12 mouse cellular contexts compared by ENCODE assay signal in the genomic region with DNA sequence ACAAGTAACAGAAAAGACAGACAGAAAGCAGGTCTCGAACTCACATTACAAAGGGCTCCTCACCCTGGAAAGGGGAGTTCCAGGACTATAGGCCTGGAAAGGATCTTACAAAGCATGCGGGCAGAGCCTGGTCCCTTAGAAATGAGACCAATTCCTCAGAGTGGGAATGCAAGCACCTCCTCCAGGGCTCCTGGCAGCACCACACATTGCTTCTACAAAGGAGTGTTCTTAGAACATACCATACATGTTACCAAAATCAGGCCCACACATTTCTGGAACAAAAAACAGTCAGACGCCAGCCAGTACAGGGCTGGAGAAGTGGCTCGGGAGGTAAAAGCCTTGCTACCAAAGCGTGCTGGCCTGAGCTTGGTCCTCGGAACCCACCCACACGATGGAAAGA. TPM values are rescaled to one million over a fixed set of nuclear protein-coding genes. Genes with fewer than 3 reads are reported as not detected.
DNase-seq lines count a peak whose midpoint lies in the region; ATAC-seq and TF ChIP-seq lines count a peak whose summit lies in the region.
"Had no signal": no experiment of that assay in that cellular context is flagged by ENCODE, and none has a peak within 500 bp of the region (broad histone marks: within the 10 kb centered on the region; RNA-seq: fewer than 3 reads in every experiment).

No protein-coding gene starts in this region.

- H3K36me3 ChIP-seq in heart, embryonic 12.5 days, result peaks cover 13% of the 10 kb centered on the region
- peaks cover 3% of the 10 kb centered on the region; the same call in 1 of the 2 replicates for H3K36me3 ChIP-seq in heart, adult 2 months (ENCODE audit: control insufficient read depth, insufficient read depth, low read length)
- peaks cover 31% of the 10 kb centered on the region; the same call in 1 of the 2 replicates for H3K36me3 ChIP-seq in kidney, embryonic 14.5 days (ENCODE audit: control insufficient read depth, insufficient read depth, low read length)
- H3K36me3 ChIP-seq in lung, postnatal 0 days (ENCODE audit: insufficient read depth, low read length), result no peaks in the 10 kb centered on the region; the same call in 1 of the 2 replicates
- no peaks in the 10 kb centered on the region for H3K36me3 ChIP-seq in stomach, postnatal 0 days (ENCODE audit: control insufficient read depth, insufficient read depth, low read length)
- H3K36me3 ChIP-seq: liver, embryonic 15.5 days had no signal

- TF ChIP-seq POLR2A in heart, adult 2 months (IDR thresholded peaks at IDR 0.05; ENCODE audit: insufficient read depth, low read depth, low read length), result no peak

- H3K9ac ChIP-seq in heart, embryonic 12.5 days, result no peak overlapping the region
- H3K9ac ChIP-seq in heart, adult 2 months (ENCODE audit: low read depth, low read length), result no peak overlapping the region
- no peak overlapping the region for H3K9ac ChIP-seq in kidney, embryonic 14.5 days (ENCODE audit: low read depth, low read length)
- no peak overlapping the region for H3K9ac ChIP-seq in lung, postnatal 0 days (replicated peaks; ENCODE audit: low read depth)
- no peak overlapping the region for H3K9ac ChIP-seq in stomach, postnatal 0 days (ENCODE audit: low read length)
- H3K9ac ChIP-seq: limb, embryonic 13.5 days; liver, embryonic 15.5 days had no signal

- 78% methylated on average over 7 of the region's 7 CpGs for WGBS in heart, embryonic 12.5 days
- WGBS in heart, adult 2 months, result 84% methylated on average over 7 of the region's 7 CpGs
- WGBS in kidney, embryonic 14.5 days, result 68% methylated on average over 7 of the region's 7 CpGs
- 63% methylated on average over 7 of the region's 7 CpGs for WGBS in lung, postnatal 0 days
- WGBS in stomach, postnatal 0 days, result 58% methylated on average over 7 of the region's 7 CpGs

- peaks cover 76% of the 10 kb centered on the region for H3K4me1 ChIP-seq in heart, embryonic 12.5 days (replicated peaks)
- no peaks in the 10 kb centered on the region; the same call in 1 of the 2 replicates for H3K4me1 ChIP-seq in heart, adult 2 months (ENCODE audit: control insufficient read depth, insufficient read depth, low read length)
- H3K4me1 ChIP-seq in kidney, embryonic 14.5 days (ENCODE audit: control insufficient read depth, insufficient read depth, low read length), result peaks cover 59% of the 10 kb centered on the region
- H3K4me1 ChIP-seq in lung, postnatal 0 days (ENCODE audit: insufficient read depth, low read depth, low read length), result peaks cover 11% of the 10 kb centered on the region; the same call in 1 of the 2 replicates
- H3K4me1 ChIP-seq in stomach, postnatal 0 days (replicated peaks; ENCODE audit: control insufficient read depth, insufficient read depth), result peaks cover 9% of the 10 kb centered on the region; the same call in 1 of the 2 replicates
- H3K4me1 ChIP-seq: liver, embryonic 15.5 days had no signal

- DNase-seq in heart, adult 2 months, result no peak
- DNase-seq in kidney, postnatal 4 days, result no peak
- DNase-seq in lung, postnatal 0 days (ENCODE audit: low spot score), result peak; percentile 15
- no peak for DNase-seq in lung, postnatal 36 days
- DNase-seq in stomach, postnatal 0 days (ENCODE audit: low spot score), result no peak
- DNase-seq: cerebellum, adult 11 months; cerebellum, postnatal 36 days; thymus, adult 2 months had no signal

- no peak for TF ChIP-seq CTCF in heart, adult 2 months (IDR thresholded peaks at IDR 0.05)
- TF ChIP-seq CTCF in lung, postnatal 0 days (IDR thresholded peaks at IDR 0.05), result no peak
- TF ChIP-seq CTCF in stomach, postnatal 0 days (IDR thresholded peaks at IDR 0.05; ENCODE audit: low read depth), result no peak

- H3K9me3 ChIP-seq in heart, embryonic 12.5 days (replicated peaks), result no peaks in the 10 kb centered on the region
- H3K9me3 ChIP-seq in kidney, embryonic 14.5 days (ENCODE audit: control insufficient read depth, low read length), result no peaks in the 10 kb centered on the region
- H3K9me3 ChIP-seq in lung, postnatal 0 days (ENCODE audit: low read length), result no peaks in the 10 kb centered on the region
- no peaks in the 10 kb centered on the region for H3K9me3 ChIP-seq in stomach, postnatal 0 days (ENCODE audit: control insufficient read depth, low read length)
- H3K9me3 ChIP-seq: limb, embryonic 13.5 days; liver, embryonic 15.5 days had no signal

- H3K4me3 ChIP-seq in heart, embryonic 12.5 days, result no peak overlapping the region
- H3K4me3 ChIP-seq in heart, adult 2 months, result no peak overlapping the region
- no peak overlapping the region for H3K4me3 ChIP-seq in kidney, embryonic 14.5 days (ENCODE audit: low read length)
- H3K4me3 ChIP-seq in lung, postnatal 0 days (ENCODE audit: low read depth, low read length), result no peak overlapping the region
- no peak overlapping the region for H3K4me3 ChIP-seq in stomach, postnatal 0 days (ENCODE audit: low read depth, low read length)
- H3K4me3 ChIP-seq: limb, embryonic 13.5 days; liver, embryonic 15.5 days had no signal

- ATAC-seq in heart, embryonic 12.5 days (ENCODE audit: insufficient number of reproducible peaks, low FRiP score), result no peak
- no peak for ATAC-seq in kidney, embryonic 14.5 days (ENCODE audit: low FRiP score, low TSS enrichment)
- peak; percentile 20; the same call in 1 of the 2 replicates for ATAC-seq in lung, postnatal 0 days
- no peak for ATAC-seq in stomach, postnatal 0 days (ENCODE audit: low FRiP score, low TSS enrichment)

- H3K27ac ChIP-seq in heart, embryonic 12.5 days (ENCODE audit: poor library complexity, severe bottlenecking), result 0 out of 2 replicates have a peak overlapping the region, but pooled peaks have one; percentile 24
- H3K27ac ChIP-seq in heart, adult 2 months, result no peak overlapping the region
- peak overlapping the region; percentile 12; the same call in 1 of the 2 replicates for H3K27ac ChIP-seq in kidney, embryonic 14.5 days (ENCODE audit: low read depth, low read length)
- no peak overlapping the region; the same call in 1 of the 2 replicates for H3K27ac ChIP-seq in lung, postnatal 0 days (ENCODE audit: low read length)
- peak overlapping the region; percentile 61 for H3K27ac ChIP-seq in stomach, postnatal 0 days (replicated peaks)
- H3K27ac ChIP-seq: limb, embryonic 13.5 days; liver, embryonic 15.5 days had no signal

- H3K4me2 ChIP-seq in heart, embryonic 12.5 days, result no peak overlapping the region
- no peak overlapping the region for H3K4me2 ChIP-seq in kidney, embryonic 14.5 days (replicated peaks; ENCODE audit: low read depth, low read length)
- H3K4me2 ChIP-seq in lung, postnatal 0 days (replicated peaks; ENCODE audit: low read depth, low read length), result no peak overlapping the region
- no peak overlapping the region for H3K4me2 ChIP-seq in stomach, postnatal 0 days (replicated peaks; ENCODE audit: low read depth)
- H3K4me2 ChIP-seq: limb, embryonic 13.5 days; liver, embryonic 15.5 days had no signal

- intact Hi-C loops in heart, adult 2 months (cut with DNase I), result no loop called here

- H3K27me3 ChIP-seq in heart, embryonic 12.5 days (replicated peaks), result no peaks in the 10 kb centered on the region
- H3K27me3 ChIP-seq in heart, adult 2 months (ENCODE audit: control insufficient read depth, insufficient read depth, low read length), result no peaks in the 10 kb centered on the region
- H3K27me3 ChIP-seq in kidney, embryonic 14.5 days (ENCODE audit: control insufficient read depth, insufficient read depth, low read length), result no peaks in the 10 kb centered on the region
- no peaks in the 10 kb centered on the region for H3K27me3 ChIP-seq in lung, postnatal 0 days (replicated peaks; ENCODE audit: insufficient read depth, low read length)
- H3K27me3 ChIP-seq in stomach, postnatal 0 days (ENCODE audit: control insufficient read depth, insufficient read depth, low read length), result no peaks in the 10 kb centered on the region
- H3K27me3 ChIP-seq: liver, embryonic 15.5 days had no signal

- H3K79me2 ChIP-seq in heart, adult 2 months (replicated peaks; ENCODE audit: control insufficient read depth, insufficient read depth, low read length), result no peaks in the 10 kb centered on the region

- no peak for TF ChIP-seq EP300 in heart, adult 2 months (IDR thresholded peaks at IDR 0.05; ENCODE audit: insufficient read depth, low read depth, low read length)
- no peak for TF ChIP-seq EP300 in lung, postnatal 0 days (IDR thresholded peaks at IDR 0.05)
- TF ChIP-seq EP300 in stomach, postnatal 0 days (optimal IDR thresholded peaks at IDR 0.05), result no peak

RNA-seq across cellular contexts. Expression of a gene that starts 24.1 kb away (rescaled TPM):
- polyA plus RNA-seq in heart, embryonic 12.5 days (2016; fragmentation: Nextera tagmentation; extraction: Ambion mirVana), result 26.2 and 26.3 TPM in 2 replicates
- 10 to 100 TPM; 52.8 to 54.7 TPM for total RNA-seq in heart, adult 2 months (2021)
- 33.1 and 47.6 TPM in 2 replicates for polyA plus RNA-seq in heart, adult 2 months (2012; rRNA removed)
- 107 and 120 TPM in 2 replicates for polyA plus RNA-seq in kidney, embryonic 14.5 days (2014; fragmentation: Nextera tagmentation; extraction: Ambion mirVana)
- 23.9 and 32.5 TPM in 2 replicates for polyA plus RNA-seq in lung, postnatal 0 days (2015; fragmentation: Nextera tagmentation; extraction: Ambion mirVana)
- 23.1 and 23.2 TPM in 2 replicates for polyA plus RNA-seq in stomach, postnatal 0 days (2015; fragmentation: Nextera tagmentation; extraction: Ambion mirVana)

Comparison
In these comparisons a context has a peak if more than half of its experiments do, and no peak if none do; other contexts are left out.
1. H3K27ac ChIP-seq: peak in heart, embryonic 12.5 days (single experiment), kidney, embryonic 14.5 days (single experiment) and stomach, postnatal 0 days (single experiment); none in heart, adult 2 months (single experiment) and lung, postnatal 0 days (single experiment).